Mouse (Mus musculus) urinary bladder, adult 18-20 months (tissue): Measurements from ENCODE around the gene Hexdc.

Experiments used
- DNase-seq, 2 experiments: peaks; one replicate each; pipeline ENCODE4 v3.0.0; 2022; ENCODE audit warnings: low spot score in 2 of 2, mixed read lengths in 2 of 2

Hexdc gene

DNA sequence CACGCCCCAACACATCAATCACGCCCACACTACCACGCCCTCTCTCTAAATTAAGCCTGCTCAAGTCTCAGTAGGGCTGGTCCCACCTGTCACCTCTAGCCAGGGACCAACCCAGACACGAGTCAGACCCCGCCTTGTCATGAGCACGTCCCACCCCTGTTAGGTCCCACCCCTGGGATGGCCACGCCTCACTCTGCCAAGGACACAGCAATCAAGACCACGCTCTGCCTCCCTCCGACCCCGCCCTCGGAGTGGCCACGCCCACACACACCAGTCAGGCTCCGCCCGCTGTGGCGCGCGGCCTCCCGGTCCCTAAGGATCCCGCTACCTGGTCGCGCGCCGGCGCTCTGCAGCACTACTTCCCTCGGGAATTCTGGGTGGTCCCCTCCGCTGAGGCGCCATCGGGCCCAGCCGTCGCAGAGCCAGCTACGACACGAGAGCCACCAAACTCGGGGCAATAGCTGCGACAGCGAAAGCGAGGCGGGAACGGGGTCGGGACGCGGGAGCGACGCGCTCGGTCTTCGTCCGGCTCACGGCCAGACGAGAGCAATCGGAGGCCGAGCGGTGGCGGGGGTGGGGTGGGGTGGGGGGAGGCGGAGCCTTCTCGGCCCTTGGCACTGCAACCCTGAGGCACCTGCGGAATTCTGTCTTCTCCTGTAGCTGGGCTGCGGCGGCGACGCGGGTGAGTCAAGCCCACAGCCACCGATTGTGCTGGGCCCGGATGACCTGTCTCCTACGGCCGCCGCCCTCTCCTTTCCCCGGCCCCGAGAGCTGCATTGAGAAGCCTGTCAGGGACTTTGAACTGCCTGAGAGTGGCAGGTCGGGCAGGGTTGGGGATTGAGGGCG is at the start of gene Hexdc, which contains the start of gene Ogfod3:
Gene Hexdc (plus strand): TSS at position 273 of the 846 bp plus-strand sequence.
Gene Ogfod3 (minus strand): TSS at position 551 of the 846 bp plus-strand sequence.
- DNase-seq = peak; percentile 92 to 97

DNA sequence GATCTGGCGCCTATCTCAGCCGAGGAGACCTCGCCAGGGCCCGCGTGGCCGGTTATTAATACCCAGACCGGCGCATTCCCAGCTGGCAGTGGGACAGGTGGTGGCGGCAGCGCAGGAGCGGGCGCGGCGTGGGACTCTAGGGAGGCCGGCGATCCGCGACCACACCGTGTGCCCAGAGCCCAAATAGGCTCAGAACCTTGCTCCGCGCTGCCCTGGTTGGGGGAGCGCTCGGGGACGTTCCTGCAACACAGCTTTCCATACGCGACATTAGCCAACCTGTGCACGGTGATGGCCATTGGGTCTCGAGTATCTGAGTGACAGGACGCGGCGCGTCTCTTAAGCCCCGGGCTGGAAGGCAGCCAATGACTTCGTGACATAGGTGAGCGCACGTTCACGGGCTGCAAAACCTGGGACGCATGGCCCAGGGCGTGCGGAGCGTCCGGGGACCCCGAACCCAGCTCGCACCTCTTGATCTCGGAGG is 47.8 kb upstream of the Hexdc start:
- DNase-seq = no peak

DNA sequence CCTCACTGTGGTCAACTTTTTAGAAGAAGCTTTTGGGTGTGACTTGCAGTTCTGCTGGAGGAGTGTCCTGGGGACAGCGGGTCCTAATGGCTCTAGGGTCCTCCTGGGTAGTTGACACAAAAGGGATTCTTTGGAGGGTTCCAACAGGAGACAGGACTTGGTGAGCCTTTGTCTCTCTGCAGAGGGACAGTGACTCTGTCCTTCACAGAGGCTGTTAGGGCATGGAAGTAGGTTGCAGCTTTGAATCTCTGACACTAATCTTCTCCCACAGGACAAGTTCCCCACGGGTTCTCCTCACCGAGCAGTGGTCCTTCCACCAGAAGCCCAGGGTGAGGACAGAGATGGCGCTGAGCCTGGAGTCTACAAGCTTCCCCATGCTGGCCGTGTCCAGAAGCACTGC is 44.3 kb upstream of the Hexdc start, which contains the start of gene Uts2r:
Gene Uts2r (plus strand): TSS at position 301 of the 400 bp plus-strand sequence.
- DNase-seq = no peak

DNA sequence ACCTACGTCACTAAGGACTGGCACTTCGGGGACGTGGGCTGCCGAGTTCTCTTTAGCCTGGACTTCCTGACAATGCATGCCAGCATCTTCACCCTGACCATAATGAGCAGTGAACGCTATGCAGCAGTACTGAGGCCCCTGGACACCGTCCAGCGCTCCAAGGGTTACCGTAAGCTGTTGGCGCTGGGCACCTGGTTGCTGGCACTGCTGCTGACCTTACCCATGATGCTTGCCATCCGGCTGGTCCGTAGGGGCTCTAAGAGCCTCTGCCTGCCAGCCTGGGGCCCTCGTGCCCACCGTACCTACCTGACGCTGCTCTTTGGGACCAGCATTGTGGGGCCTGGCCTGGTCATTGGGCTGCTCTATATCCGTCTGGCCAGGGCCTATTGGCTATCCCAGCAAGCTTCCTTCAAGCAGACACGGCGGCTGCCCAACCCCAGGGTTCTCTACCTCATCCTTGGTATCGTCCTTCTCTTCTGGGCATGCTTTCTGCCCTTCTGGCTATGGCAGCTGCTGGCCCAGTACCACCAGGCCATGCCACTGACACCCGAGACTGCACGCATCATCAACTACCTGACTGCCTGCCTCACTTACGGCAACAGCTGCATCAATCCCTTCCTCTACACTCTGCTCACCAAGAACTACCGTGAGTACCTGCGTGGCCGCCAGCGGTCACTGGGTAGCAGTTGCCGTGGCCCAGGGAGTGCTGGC is 43.4 kb upstream of the Hexdc start:
- DNase-seq = no peak

DNA sequence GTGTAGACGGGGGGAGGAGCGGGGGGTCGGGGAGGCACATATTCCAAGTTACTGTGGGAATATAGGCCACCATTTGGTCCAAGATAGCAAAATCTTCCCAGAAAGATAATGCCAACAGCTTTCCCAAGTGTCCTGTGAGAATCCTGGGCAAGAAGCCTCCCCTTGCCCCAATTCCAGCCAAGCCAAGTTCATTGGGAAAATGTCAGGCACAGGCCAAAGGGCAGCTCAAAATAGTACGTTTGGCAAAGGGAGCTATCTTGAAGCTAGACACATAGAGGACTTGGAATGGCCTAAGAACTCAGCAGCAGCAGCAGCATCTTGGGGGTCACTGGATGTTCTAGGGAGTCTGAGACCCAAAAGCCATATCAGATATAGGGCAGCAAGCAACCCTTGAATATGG is 40.5 kb upstream of the Hexdc start:
- no peak for DNase-seq

DNA sequence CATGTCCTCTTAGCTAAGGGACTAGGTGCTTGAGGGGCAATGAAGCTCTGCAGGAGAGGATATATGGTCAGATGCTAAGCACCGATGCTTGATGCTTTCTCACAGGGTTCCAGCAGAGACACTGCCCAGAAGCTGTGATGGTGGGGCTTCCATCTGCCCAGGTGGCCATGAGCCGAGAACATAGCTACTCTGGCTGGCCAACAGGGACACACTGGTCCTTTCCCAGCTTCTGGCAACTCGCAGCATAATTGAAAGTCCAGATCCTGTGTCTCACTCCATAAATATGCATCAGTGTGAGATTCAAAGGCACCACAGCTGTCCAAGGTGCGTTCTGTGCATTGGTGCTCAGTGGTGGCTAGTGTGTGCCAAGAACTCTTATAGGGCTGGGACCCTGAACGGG is 31.0 kb upstream of the Hexdc start:
- DNase-seq = no peak

DNA sequence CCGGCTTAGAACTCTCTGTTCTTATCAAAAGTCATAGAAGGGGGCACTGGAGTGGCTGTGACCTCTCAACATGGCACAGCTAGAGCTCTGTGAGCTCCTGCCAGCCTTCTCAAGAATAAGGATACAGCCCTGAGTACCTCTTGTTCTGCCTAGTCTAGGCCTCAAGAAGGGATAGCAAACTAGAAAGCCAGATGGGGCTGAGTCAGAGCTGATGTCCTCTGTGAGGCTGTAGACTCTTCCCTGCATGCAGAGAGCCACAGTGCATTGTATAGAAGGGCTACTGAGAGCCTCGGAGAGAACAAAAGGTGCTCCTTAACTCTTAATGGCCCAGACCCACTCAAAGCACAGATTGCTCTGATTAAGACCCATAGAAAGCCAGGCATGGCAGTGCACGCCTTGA is 30.0 kb upstream of the Hexdc start:
- DNase-seq = no peak

DNA sequence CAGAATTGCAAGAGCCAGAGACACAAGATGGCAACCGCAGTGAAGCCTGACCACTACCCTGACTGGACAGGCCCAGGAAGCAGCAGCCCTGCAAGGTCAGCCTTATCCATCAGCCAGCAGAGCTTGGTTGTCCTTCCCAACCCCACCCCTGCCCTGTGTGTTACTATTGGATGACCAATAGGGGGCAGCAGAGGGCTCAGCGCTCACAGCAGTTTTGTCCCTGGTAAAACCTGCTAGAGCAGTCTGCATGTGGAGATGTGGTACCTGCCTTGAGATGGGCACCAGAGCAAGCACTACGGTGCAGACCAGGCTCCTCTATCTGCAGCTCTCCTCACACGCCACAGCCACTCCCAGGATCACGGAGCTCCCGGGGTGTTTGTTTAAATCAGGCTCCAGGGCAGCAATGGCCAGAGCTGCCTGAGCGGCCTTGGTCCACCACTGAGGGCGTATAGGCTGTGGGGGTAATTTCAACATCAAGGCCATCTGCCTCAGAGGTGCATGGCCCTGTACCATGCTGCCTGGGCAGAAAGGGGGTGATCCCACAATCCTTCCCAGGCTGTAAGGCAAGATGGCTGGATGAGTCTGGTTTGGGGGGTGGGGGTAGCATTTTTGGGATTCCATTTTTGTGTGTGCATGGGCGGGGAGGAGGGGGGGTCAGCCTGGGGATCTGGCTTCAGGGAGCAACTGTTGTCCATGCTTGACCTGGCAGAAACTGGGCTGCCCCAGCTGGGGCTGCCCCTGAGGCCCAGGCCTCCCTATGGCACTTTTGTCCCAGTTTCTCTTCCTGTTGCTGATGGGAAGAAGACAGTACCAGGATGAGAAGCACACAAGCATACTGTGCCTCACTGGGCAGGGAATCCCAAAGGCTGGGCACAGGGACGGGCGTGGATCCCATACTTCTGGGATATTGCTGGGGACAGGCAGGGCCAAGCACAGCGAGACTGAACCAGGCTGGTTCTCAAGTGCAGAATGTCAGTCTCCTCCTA is 27.7 kb upstream of the Hexdc start:
- peak; percentile 16 to 28 for DNase-seq

DNA sequence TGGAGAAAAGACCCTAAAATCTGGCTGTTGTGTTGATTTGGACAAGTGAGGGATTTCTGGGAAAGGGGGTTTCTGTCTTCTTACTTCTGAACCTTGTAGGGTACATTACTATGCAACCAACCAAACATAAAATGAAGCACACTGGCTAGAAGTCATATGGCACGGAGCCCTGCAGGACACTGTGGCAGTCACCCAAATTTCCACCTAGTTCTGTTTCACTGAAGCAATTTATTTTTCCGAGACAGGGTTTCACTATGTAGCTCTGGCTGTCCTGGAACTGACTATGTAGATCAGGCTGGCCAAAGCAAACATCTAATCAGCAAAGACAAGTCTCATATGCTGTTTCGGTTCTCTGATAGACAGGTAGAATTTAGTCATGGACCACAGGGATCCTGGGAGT is 14.6 kb upstream of the Hexdc start:
- DNase-seq = no peak

DNA sequence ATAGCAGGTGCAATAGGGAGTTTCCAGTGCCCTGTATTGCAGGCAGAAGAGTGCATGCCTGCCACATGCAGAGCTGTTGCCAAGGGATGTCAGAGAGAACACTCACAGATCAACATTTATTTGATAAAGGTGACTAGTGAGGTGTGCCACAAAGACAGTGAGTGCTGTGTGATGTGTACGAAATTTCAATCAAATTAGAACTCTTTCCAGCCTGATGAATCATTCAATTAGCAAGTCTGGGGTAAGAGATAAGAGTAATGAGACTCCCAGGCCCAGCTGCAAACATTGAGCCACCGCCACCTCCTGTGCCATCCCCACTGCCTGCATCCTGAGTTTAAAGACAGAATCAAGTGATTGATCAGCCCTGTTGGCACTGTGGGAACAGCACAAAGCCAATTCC is 11.5 kb upstream of the Hexdc start:
- no peak for DNase-seq

DNA sequence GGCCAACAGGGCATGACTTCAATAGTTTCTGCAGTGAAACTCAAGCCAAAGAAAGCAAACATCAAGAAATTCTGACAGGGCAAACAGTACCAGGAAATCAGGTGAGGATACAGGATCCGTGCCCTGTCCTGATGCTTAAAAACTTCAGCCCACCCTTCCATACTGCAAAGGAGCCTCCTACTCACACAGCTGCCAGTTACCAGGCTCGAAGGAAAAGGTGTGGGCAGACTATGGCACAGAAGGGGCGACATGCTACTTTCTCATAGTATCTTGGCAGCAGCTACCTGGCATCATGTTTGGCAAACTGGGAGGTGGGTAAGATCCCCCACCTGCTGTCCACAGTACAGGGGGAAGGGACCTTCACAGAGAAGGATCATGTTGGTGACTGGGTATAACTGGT is 10.8 kb upstream of the Hexdc start:
- no peak for DNase-seq

DNA sequence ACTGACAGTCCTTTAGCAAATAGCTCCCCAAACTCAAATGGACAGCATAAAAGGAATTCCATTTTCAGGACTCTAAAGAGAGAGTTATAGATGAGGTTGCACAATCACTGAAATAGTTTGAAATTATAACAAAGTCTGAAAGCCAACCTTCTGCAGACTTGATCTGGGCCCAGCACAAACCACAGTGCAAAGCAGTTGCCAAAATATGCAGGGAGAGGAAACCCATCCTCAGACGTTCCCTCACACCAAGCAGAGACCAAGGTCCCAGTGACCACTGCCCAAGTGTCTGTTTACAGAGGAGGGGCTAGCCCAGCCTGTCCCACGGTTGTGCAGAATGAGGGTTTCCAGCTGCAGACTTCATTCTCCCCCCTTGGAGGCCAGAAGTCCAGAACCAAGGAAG is 5.6 kb upstream of the Hexdc start:
- DNase-seq = no peak

DNA sequence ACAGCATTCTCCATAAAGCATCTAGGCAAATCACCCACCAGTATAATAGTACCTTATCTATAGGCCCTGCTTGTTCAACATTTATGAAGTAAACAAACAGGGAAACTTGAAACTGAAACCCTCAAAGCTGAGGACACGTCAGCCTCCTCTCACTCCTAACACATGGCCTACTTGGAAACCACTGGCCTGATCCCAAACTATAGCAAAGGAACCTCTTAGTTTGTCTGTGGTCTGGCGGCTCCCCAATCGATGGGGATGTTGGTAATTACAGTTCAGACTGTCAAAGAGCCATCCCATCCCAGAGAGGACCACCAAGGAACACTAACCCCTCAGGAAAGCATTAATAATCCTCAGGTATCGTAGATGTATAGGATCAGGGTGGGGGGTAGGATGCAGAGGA is 4.4 kb upstream of the Hexdc start:
- no peak for DNase-seq

DNA sequence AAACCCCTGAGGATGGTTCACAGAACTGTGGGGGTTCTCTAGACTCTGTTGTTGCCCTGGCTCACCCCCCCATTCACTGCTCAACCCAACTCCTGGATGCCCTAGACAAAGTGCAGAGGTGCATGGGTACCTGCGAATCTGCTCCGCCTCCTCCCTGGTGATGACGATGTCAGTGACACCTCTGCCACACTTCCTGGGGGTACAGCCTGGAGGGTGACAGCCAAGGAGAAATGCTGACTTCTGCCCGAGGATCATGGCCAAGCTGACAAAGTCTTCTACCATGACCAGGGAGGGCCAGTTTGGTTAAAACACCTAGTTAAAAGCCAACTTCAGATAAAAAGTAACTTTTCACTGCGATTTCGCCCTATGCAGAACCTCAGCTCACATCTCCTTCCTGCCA is 3.5 kb upstream of the Hexdc start:
- DNase-seq = no peak

DNA sequence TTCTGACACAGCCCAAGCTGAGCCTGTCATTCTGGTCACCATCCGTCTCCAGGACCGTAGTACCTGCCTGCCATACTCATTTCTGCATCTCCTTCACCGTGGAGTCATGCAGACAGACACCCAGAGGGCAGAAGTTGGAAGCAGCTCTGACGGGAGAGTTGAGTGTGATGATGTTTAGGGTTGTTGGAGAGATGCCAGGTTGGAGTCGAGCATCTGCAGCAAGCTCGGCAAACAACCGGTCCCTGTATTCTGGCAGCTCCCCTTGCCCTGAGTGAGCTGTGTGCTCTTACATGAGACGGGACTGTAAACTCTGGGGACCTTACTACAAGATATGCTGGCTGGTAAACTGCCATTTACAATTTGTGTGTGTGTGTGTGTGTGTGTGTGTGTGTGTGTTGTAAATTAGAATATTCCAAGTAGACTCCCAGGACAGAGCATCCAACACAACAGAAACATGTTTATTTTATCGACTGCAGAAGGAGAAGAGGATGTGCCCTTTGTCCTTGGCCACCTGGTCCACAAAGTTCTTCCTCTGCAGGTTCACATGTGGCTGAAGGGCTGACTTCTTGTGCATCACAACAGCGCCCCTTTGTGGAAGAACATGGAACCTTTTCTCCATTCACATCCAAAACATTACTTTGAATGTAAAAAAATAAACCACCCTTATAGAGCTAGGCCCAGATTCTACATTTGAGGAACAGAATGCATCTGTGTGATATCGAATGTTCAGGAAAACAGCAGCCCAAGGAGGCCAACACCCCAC is 2.6 kb upstream of the Hexdc start:
- no peak for DNase-seq

DNA sequence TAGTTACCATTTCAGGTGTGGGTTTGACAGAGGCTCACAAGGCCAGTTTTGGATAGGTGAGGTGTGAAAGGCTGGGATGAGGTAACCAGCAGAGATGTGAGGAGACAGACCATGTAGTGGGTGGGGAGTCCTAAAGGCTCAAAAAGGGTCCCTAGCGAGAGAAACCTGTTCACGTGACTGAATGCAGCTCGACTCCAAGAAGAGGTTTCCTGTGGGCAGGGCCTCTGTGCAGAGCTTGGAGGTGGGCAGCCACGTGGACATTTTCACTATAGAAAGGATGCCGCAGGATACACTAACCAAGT is 423 bp upstream of the Hexdc start:
- DNase-seq = no peak

DNA sequence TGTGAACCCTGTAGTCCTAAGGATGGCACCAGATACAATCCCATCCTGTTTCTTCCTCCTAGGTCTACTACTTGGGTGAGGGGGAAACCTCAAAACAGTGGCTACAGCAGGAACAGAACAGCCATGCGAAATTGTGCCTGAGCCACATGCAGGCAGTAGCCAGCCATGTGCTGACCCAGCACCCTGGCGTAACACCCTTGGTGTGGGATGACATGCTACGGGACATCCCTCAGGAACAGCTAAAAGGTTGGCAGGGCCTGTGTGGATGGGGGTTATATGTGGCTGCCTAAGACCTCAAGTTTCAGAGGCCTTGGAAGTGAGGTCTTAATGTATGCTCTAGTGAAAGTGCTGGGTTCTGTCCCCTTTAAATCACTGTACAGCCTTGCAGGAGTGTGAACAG is 12.6 kb downstream of the Hexdc start:
- DNase-seq = no peak

DNA sequence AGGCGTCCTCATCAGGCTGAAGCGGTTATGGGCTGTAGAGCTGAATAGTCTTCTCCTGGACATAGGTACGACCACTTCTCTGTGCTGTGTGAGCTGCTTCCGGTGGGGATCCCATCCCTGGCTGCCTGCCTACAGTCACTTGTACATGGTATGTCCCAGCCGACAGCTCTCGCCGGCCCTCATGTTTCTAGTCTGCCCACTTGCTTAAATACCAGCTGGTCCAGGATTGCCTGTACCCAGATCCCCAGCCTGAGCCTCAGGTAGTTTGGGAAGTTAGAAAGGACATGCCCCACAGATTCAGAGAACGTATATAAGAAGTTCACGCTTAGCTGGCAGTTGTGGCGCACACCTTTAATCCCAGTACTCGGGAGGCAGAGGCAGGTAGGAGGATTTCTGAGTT is 15.5 kb downstream of the Hexdc start:
- no peak for DNase-seq

DNA sequence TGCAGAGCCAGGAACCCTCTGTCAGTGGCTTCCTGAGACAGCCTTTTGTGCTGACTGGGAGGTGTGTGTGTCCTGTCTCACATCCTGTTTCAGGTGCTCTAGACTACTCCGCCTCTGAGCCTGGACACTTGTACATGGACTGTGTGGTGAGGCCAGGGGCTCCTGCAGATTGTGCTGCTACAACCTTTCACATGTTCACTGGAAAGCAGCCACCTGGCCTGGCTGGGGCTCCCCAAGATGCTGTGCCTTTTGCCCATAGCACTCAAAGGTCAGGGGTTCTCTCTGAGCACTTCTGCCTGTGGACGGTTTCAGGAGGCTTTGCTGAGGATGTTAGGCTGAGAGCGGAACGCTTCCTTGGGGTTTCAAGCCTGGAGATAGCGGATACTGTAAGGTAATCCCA is 16.5 kb downstream of the Hexdc start:
- no peak for DNase-seq

DNA sequence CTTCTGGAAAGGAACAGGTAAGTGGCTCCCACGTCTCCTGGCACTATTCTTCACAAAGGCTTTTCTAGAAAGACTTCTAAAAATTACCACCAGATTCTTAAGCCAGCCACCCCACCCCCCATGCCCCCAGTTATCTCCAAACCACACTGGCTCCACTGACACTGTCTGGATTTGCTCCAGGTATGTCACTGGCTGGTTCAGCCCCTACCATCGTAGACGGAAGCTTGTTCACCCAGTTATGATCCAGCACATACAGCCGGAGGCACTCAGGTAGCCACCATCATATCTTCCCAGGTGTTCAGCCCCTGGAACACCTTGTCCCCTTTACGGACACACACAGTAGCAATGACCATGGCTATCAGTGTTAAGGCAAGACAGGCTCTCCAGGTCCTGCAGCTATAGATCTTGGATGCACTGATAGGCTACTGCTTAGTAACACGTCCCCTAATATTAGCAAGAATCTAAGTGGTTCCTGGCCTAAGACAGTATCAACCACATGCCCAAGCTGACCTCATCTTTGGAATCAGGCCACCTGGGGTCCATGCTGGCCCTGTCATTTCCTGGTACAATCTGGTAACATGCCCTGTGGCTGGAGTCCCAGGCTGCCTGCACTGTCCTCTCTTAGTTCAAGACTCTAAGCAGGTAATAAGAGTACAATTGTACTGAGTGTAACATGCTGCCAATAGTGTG is 17.2 kb downstream of the Hexdc start:
- DNase-seq = no peak
